8 mouse cellular contexts compared by ENCODE assay signal in genomic region chr13:102898374-102899131, GRCm38 (mm10).
DNase-seq lines count a peak whose midpoint lies in the region; ATAC-seq and TF ChIP-seq lines count a peak whose summit lies in the region.

No protein-coding gene starts in this region.

- DNase-seq in forebrain, embryonic 14.5 days (ENCODE audit: low spot score): no peak
- DNase-seq in adrenal gland, adult 2 months: peak; percentile 88
- peak; percentile 84 for DNase-seq in gonadal fat pad, adult 2 months (ENCODE audit: low read depth)
- DNase-seq in kidney, adult 2 months: peak; percentile 87
- peak; percentile 83 for DNase-seq in lung, postnatal 36 days
- peak; percentile 73 for DNase-seq in urinary bladder, postnatal 14 days (ENCODE audit: low spot score)
- DNase-seq in cerebellum, postnatal 36 days: no peak

- H3K27me3 ChIP-seq in forebrain, embryonic 14.5 days (replicated peaks; ENCODE audit: control insufficient read depth, insufficient read depth, low read length): no peaks in the 10 kb centered on the region
- no peaks in the 10 kb centered on the region for H3K27me3 ChIP-seq in forebrain, embryonic 12.5 days
- H3K27me3 ChIP-seq in kidney, adult 2 months (replicated peaks; ENCODE audit: control insufficient read depth, insufficient read depth, low read length): no peaks in the 10 kb centered on the region

- no peak overlapping the region for H3K4me3 ChIP-seq in forebrain, embryonic 14.5 days (ENCODE audit: low read depth, low read length)
- H3K4me3 ChIP-seq in forebrain, embryonic 12.5 days (replicated peaks): no peak overlapping the region
- H3K4me3 ChIP-seq in kidney, adult 2 months (ENCODE audit: insufficient read depth, low read depth, low read length): peak overlapping the region; percentile 2; the same call in 1 of the 2 replicates

- H3K4me1 ChIP-seq in forebrain, embryonic 14.5 days (ENCODE audit: control insufficient read depth, insufficient read depth, low read length): peaks cover 18% of the 10 kb centered on the region
- H3K4me1 ChIP-seq in forebrain, embryonic 12.5 days: peaks cover 57% of the 10 kb centered on the region
- peaks cover 22% of the 10 kb centered on the region for H3K4me1 ChIP-seq in kidney, adult 2 months (ENCODE audit: control insufficient read depth, insufficient read depth, low read length)

- H3K27ac ChIP-seq in forebrain, embryonic 14.5 days (ENCODE audit: low read depth, low read length): no peak overlapping the region
- no peak overlapping the region for H3K27ac ChIP-seq in forebrain, embryonic 12.5 days
- H3K27ac ChIP-seq in kidney, adult 2 months (ENCODE audit: insufficient read depth, low read depth, low read length): peak overlapping the region; percentile 44

- no peak overlapping the region for H3K9ac ChIP-seq in forebrain, embryonic 14.5 days (ENCODE audit: low read length)
- H3K9ac ChIP-seq in forebrain, embryonic 12.5 days: no peak overlapping the region

- 56% methylated on average over 15 of the region's 15 CpGs for WGBS in forebrain, embryonic 14.5 days
- 67% methylated on average over 15 of the region's 15 CpGs for WGBS in forebrain, embryonic 12.5 days
- 26% methylated on average over 15 of the region's 15 CpGs for WGBS in kidney, adult 2 months

- TF ChIP-seq POLR2A in kidney, adult 2 months (IDR thresholded peaks at IDR 0.05; ENCODE audit: low read depth, low read length): no peak

- no peaks in the 10 kb centered on the region for H3K36me3 ChIP-seq in forebrain, embryonic 14.5 days (ENCODE audit: control insufficient read depth, insufficient read depth, low read length)
- no peaks in the 10 kb centered on the region for H3K36me3 ChIP-seq in forebrain, embryonic 12.5 days (replicated peaks)
- no peaks in the 10 kb centered on the region for H3K36me3 ChIP-seq in kidney, adult 2 months (ENCODE audit: control insufficient read depth, insufficient read depth, low read length)

- no peak overlapping the region for H3K4me2 ChIP-seq in forebrain, embryonic 14.5 days (ENCODE audit: low read length)
- no peak overlapping the region for H3K4me2 ChIP-seq in forebrain, embryonic 12.5 days

- TF ChIP-seq CTCF in kidney, adult 2 months (conservative IDR thresholded peaks at IDR 0.05; ENCODE audit: insufficient read depth, insufficient read length, low read depth, low read length): no peak

- H3K9me3 ChIP-seq in forebrain, embryonic 14.5 days (replicated peaks; ENCODE audit: control insufficient read depth, low read length): no peaks in the 10 kb centered on the region
- no peaks in the 10 kb centered on the region for H3K9me3 ChIP-seq in forebrain, embryonic 12.5 days

- ATAC-seq in forebrain, embryonic 14.5 days: 0 out of 2 replicates have a peak, but pooled peaks have one; percentile 14
- ATAC-seq in forebrain, embryonic 12.5 days (ENCODE audit: low FRiP score): no peak

Comparison
In these comparisons a context has a peak if more than half of its experiments do, and no peak if none do; other contexts are left out.
1. DNase-seq: peak in adrenal gland, adult 2 months (single experiment), gonadal fat pad, adult 2 months (single experiment), kidney, adult 2 months (single experiment), lung, postnatal 36 days (single experiment) and urinary bladder, postnatal 14 days (single experiment); none in forebrain, embryonic 14.5 days (single experiment) and cerebellum, postnatal 36 days (0 of 2).